Mouse (Mus musculus) kidney, adult 2 months (tissue): ENCODE data around the gene Btnl2. TPM values are rescaled to one million over a fixed set of nuclear protein-coding genes. Genes with fewer than 3 reads are reported as not detected.
A peak's percentile ranks its signal among the peaks of the same experiment; 100 is the strongest.

Experiments used
- DNase-seq: peaks from one replicate; pipeline ENCODE4 v3.0.0; 2021
- H3K27ac ChIP-seq: fragments of 200-500 bp; 2 replicates; pipeline ENCODE4 v1.5.1; 2012; ENCODE audit warnings: low read depth, low read length, control low read depth, inconsistent platforms; ENCODE audit not compliant: insufficient read depth
- H3K27me3 ChIP-seq: fragments of 200-500 bp; replicated peaks from 2 replicates; pipeline ENCODE4 v1.6.1; 2012; ENCODE audit warnings: mild to moderate bottlenecking, moderate library complexity, low read length, inconsistent platforms; ENCODE audit not compliant: control insufficient read depth, insufficient read depth
- H3K36me3 ChIP-seq: fragments of 200-500 bp; 2 replicates; pipeline ENCODE4 v1.6.1; 2012; ENCODE audit warnings: mild to moderate bottlenecking, moderate library complexity, low read length, inconsistent platforms; ENCODE audit not compliant: control insufficient read depth, insufficient read depth
- H3K4me1 ChIP-seq: fragments of 200-500 bp; 2 replicates; pipeline ENCODE4 v1.6.1; 2011; ENCODE audit warnings: low read length; ENCODE audit not compliant: control insufficient read depth, insufficient read depth
- H3K4me3 ChIP-seq: fragments of 200-500 bp; 2 replicates; pipeline ENCODE4 v1.5.1; 2011; ENCODE audit warnings: mild to moderate bottlenecking, low read depth, low read length, control low read depth; ENCODE audit not compliant: insufficient read depth
- CTCF ChIP-seq: fragments of 200-500 bp; conservative IDR thresholded peaks from 2 replicates; pipeline ENCODE4 v1.5.1; 2011; ENCODE audit warnings: low read depth, mild to moderate bottlenecking, control low read depth, low read length, moderate library complexity, mixed read lengths; ENCODE audit not compliant: insufficient read depth, insufficient read length
- POLR2A ChIP-seq: fragments of 200-500 bp; IDR thresholded peaks from one replicate; pipeline ENCODE4 v1.6.1; 2011; ENCODE audit warnings: low read depth, low read length, control low read depth
- WGBS: fragments of 180-500 bp; shearing (Covaris S2); methylation state at CpG from one replicate; pipeline ENCODE4 v1.1.7; 2018; 5-methylcytosine and 5-hydroxymethylcytosine counted together
- polyA plus RNA-seq: library from polyadenylated mRNA; depleted of rRNA; stranded (reverse); fragments of >200 nt; gene quantifications from 2 replicates; pipeline ENCODE4 v1.2.3, GENCODE M21; 2012

Btnl2 gene
- polyA plus RNA-seq, 1 experiment, result 0.11 TPM

- TF ChIP-seq CTCF, result no peak
- TF ChIP-seq POLR2A, result no peak
- DNase-seq, result no peak
- H3K4me3 ChIP-seq, result no peak within 1 kb of the TSS
- H3K4me1 ChIP-seq, result no peaks in the 10 kb centered on the region
- no peak within 1 kb of the TSS for H3K27ac ChIP-seq
- no peaks in the 10 kb centered on the region for H3K27me3 ChIP-seq
- WGBS, result 78% methylated on average over 2 of the region's 2 CpGs
- H3K36me3 ChIP-seq, result no peaks in the 10 kb centered on the region
These were observed 22.2 kb downstream of the Btnl2 start, which contains the start of gene Btnl1 for GRCm38 (mm10) chr17:34376847-34377246. Gene Btnl1, plus strand, starts transcription at chr17:34377132.

- no peaks in the 10 kb centered on the region for H3K36me3 ChIP-seq
- TF ChIP-seq CTCF, result no peak
- no peak for TF ChIP-seq POLR2A
- 44% methylated on average over 6 of the region's 6 CpGs for WGBS
- H3K4me3 ChIP-seq, result no peak overlapping the region
- H3K27ac ChIP-seq, result no peak overlapping the region
- H3K4me1 ChIP-seq, result no peaks in the 10 kb centered on the region
- no peaks in the 10 kb centered on the region for H3K27me3 ChIP-seq
- no peak for DNase-seq
These were observed 23.0 kb downstream of the Btnl2 start for GRCm38 (mm10) chr17:34377450-34378209.

- H3K4me3 ChIP-seq, result no peak overlapping the region
- no peaks in the 10 kb centered on the region for H3K36me3 ChIP-seq
- H3K4me1 ChIP-seq, result no peaks in the 10 kb centered on the region
- TF ChIP-seq CTCF, result no peak
- TF ChIP-seq POLR2A, result no peak
- H3K27me3 ChIP-seq, result no peaks in the 10 kb centered on the region
- no peak for DNase-seq
- 75% methylated on average over 2 of the region's 2 CpGs for WGBS
- no peak overlapping the region for H3K27ac ChIP-seq
These were observed 24.1 kb downstream of the Btnl2 start for GRCm38 (mm10) chr17:34378716-34379115.

- no peak for DNase-seq
- no peaks in the 10 kb centered on the region for H3K27me3 ChIP-seq
- no peak overlapping the region for H3K27ac ChIP-seq
- 85% methylated on average over 7 of the region's 7 CpGs for WGBS
- no peaks in the 10 kb centered on the region for H3K36me3 ChIP-seq
- H3K4me3 ChIP-seq, result no peak overlapping the region
- TF ChIP-seq CTCF (no peak), POLR2A (no peak)
- H3K4me1 ChIP-seq, result no peaks in the 10 kb centered on the region
These were observed 24.8 kb downstream of the Btnl2 start for GRCm38 (mm10) chr17:34379451-34379850.

- DNase-seq, result no peak
- H3K4me3 ChIP-seq, result no peak overlapping the region
- H3K36me3 ChIP-seq, result no peaks in the 10 kb centered on the region
- no peaks in the 10 kb centered on the region for H3K27me3 ChIP-seq
- H3K27ac ChIP-seq, result no peak overlapping the region
- 53% methylated on average over 11 of the region's 11 CpGs for WGBS
- no peaks in the 10 kb centered on the region for H3K4me1 ChIP-seq
- TF ChIP-seq CTCF (no peak), POLR2A (no peak)
These were observed 27.3 kb downstream of the Btnl2 start for GRCm38 (mm10) chr17:34381876-34382275.

GRCm38 (mm10) chr17:34383212-34383611 is 28.6 kb downstream of the Btnl2 start:
- WGBS, result 76% methylated on average over 7 of the region's 7 CpGs
- no peak overlapping the region for H3K27ac ChIP-seq
- no peak overlapping the region for H3K4me3 ChIP-seq
- H3K36me3 ChIP-seq, result no peaks in the 10 kb centered on the region
- H3K4me1 ChIP-seq, result no peaks in the 10 kb centered on the region
- 0 out of 2 replicates have a peak, but pooled peaks have one; percentile 14 for TF ChIP-seq CTCF
- no peak for TF ChIP-seq POLR2A
- no peak for DNase-seq
- no peaks in the 10 kb centered on the region for H3K27me3 ChIP-seq

GRCm38 (mm10) chr17:34384699-34385098 is 30.1 kb downstream of the Btnl2 start:
- TF ChIP-seq CTCF (no peak), POLR2A (no peak)
- Histone ChIP-seq H3K4me3 (no peak overlapping the region), H3K27me3 (no peaks in the 10 kb centered on the region), H3K27ac (no peak overlapping the region), H3K4me1 (no peaks in the 10 kb centered on the region), H3K36me3 (no peaks in the 10 kb centered on the region)
- DNase-seq, result no peak
- WGBS, result 58% methylated on average over 3 of the region's 3 CpGs
